Mouse (Mus musculus): ENCODE results near the gene Brap.

DNA sequence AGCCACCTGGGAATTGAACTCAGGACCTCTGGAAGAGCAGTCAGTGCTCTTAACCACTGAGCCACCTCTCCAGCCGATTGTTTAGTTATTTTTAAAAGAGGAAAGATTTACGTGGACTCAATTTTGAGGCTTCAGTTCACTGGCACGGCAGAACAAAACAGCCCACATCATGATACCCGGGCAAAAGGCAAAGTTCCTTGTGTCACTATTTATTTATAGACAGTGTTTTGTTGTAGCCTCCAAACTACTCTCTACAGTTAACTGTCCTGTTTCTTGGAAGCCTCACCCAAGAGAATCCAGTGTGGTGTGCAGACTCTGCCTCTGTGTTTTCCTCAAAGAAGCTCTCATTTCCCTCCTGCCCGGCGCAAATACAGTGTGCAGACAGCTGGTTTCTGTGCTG is 48.3 kb upstream of the Brap start:
- TF ChIP-seq CTCF (IDR thresholded peaks at IDR 0.05; ENCODE audit: borderline replicate concordance, control insufficient read depth, extremely low read depth, insufficient read depth, low read length, poor library complexity) (no peak), POLR2A (IDR thresholded peaks at IDR 0.05; ENCODE audit: control insufficient read depth, extremely low read depth, insufficient read depth, low read length, poor library complexity) (no peak)
